Mouse (Mus musculus) megakaryocyte, embryonic 14.5 days (primary cell): ENCODE data around the gene D930048N14Rik. TPM values are rescaled to one million over a fixed set of nuclear protein-coding genes. Genes with fewer than 3 reads are reported as not detected.

Experiments
- H3K27me3 ChIP-seq: replicated peaks from 2 replicates; pipeline ENCODE3; 2012; ENCODE audit warnings: inconsistent platforms
- H3K36me3 ChIP-seq: replicated peaks from 2 replicates; pipeline ENCODE3; 2012; ENCODE audit warnings: low read length, inconsistent platforms, mixed read lengths
- H3K4me1 ChIP-seq: 2 replicates; pipeline ENCODE4 v1.6.1; 2012; ENCODE audit warnings: inconsistent platforms
- H3K4me3 ChIP-seq: replicated peaks from 2 replicates; pipeline ENCODE3; 2012; ENCODE audit warnings: moderate library complexity, mild to moderate bottlenecking, inconsistent platforms
- H3K9me3 ChIP-seq: 2 replicates; pipeline ENCODE4 v1.6.1; 2012; ENCODE audit warnings: inconsistent platforms
- FLI1 ChIP-seq: IDR thresholded peaks from 2 replicates; pipeline ENCODE4 v1.6.1; 2012; ENCODE audit warnings: low read length, inconsistent platforms, mixed read lengths
- GATA1 ChIP-seq: IDR thresholded peaks from 3 replicates; pipeline ENCODE4 v1.6.1; 2012; ENCODE audit warnings: mixed read lengths, low read length, inconsistent platforms, borderline replicate concordance
- polyA plus RNA-seq: library from polyadenylated mRNA; stranded (reverse); fragments of >175 nt; gene quantifications from 2 replicates; pipeline ENCODE4 v1.2.3, GENCODE M21; 2012; ENCODE audit warnings: low replicate concordance; ENCODE audit not compliant: insufficient read depth

Gene D930048N14Rik
- polyA plus RNA-seq, 1 experiment, result not detected

DNA sequence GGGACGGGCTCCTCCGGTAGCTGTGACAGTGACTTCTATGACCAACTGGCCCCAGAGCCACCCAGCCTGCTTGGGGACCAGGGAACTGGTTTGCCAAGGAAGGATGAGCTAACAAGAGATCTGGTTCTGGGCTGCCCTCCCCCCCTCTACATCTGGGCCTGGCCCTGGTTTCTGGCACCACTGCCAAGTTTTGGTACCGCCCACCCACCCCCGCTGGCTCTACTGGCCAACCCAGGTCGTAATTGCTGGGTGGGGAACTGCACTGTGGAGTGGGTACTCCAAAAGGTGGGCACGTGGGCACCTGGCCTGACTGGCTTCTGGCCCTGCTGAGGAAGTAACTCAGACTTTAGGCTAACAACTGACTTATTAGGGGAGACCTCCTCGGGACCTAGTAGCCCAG lies 10.0 kb upstream of the D930048N14Rik start:
- Histone ChIP-seq H3K4me1 (peaks cover 37% of the 10 kb centered on the region), H3K36me3 (peaks cover 11% of the 10 kb centered on the region), H3K9me3 (no peaks in the 10 kb centered on the region), H3K4me3 (no peak overlapping the region), H3K27me3 (peaks cover 15% of the 10 kb centered on the region)
- TF ChIP-seq GATA1 (no peak), FLI1 (no peak)

DNA sequence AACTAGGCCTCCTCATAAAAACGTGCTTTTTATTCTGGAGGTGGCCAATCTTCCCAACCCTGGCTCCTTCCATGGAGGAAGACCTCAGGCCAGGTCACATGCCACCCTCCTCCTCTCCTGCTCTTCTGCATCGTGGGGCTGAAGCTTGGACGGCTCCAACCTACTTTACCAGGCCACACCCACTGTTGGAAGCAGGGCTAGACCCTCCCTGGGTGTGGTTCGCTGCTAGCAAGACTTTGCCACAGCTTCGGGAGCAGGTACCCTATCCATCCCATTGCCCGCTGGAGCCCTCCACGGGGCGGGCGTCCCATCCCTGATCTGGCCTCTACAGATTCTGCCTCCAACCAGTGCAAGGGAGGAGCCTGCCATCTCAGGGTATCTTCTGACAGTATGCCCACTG lies 7.6 kb upstream of the D930048N14Rik start:
- H3K36me3 ChIP-seq, result peaks cover 11% of the 10 kb centered on the region
- H3K27me3 ChIP-seq, result peaks cover 31% of the 10 kb centered on the region
- H3K9me3 ChIP-seq, result no peaks in the 10 kb centered on the region
- H3K4me1 ChIP-seq, result peaks cover 33% of the 10 kb centered on the region
- TF ChIP-seq GATA1, result no peak
- no peak overlapping the region for H3K4me3 ChIP-seq

DNA sequence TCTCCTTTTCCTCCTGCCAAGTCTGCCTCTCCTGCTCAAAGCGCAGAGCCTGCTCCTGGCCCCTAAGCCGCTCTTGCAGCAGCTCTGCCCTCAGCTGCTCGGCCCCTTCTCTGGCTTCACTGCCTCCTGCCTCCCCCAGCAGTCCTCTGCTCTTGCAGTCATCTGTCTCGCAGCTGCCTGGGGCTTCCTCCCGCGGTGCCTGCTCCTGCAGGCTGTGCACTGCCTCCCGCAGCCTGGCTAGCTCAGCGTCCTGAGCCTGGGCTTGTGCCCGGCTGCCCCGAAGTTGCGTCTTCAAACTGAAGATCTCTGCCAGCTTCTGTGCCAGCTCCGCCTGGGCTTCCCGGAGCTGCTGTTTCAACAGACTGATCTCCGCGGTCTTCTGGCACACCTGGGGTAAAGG lies 7.0 kb upstream of the D930048N14Rik start:
- Histone ChIP-seq H3K36me3 (peaks cover 11% of the 10 kb centered on the region), H3K27me3 (peaks cover 37% of the 10 kb centered on the region), H3K4me3 (no peak overlapping the region), H3K9me3 (no peaks in the 10 kb centered on the region), H3K4me1 (peaks cover 34% of the 10 kb centered on the region)
- TF ChIP-seq FLI1 (no peak), GATA1 (no peak)

DNA sequence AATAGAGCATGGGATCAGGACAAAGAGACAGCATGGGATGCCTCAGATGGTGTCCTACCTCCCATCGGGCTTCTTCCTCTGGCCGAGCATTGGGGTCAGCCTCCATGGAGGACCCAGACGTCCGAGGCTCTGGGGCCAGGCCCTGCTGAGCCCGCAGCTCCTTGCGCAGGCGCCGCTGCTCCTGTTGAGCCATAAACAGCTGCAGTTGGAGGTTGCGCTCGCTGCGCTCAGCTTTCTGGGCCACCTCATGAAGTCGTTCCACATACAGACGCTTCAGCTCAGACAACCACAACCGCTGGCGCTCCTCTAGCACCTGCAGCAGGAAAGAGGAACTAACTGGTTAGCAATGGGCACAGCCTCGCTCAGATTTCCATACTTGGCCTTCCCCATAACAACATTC lies 6.5 kb upstream of the D930048N14Rik start:
- no peaks in the 10 kb centered on the region for H3K9me3 ChIP-seq
- TF ChIP-seq FLI1 (no peak), GATA1 (no peak)
- peaks cover 11% of the 10 kb centered on the region for H3K36me3 ChIP-seq
- peaks cover 41% of the 10 kb centered on the region for H3K27me3 ChIP-seq
- H3K4me3 ChIP-seq, result no peak overlapping the region
- H3K4me1 ChIP-seq, result peaks cover 39% of the 10 kb centered on the region

DNA sequence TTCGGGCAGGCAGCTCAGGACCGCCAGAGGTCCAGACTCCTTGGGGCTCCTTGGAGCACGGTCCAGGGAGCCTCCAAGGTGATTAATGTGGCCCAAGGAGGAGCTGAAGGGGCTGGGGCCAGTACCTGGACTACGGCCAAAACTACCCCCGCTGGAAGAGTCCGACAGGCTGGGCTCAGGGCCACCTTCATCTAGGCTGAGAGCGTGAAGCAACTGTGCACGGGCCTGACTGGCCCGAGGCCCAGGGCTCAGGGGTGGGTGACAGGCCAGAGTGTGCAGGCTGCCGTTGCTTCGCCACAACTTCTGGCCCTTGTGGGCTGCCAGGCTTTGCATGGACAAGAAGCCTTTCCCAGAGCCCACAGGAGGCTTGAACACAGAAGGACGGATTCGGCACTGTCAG lies 5.5 kb upstream of the D930048N14Rik start:
- no peaks in the 10 kb centered on the region for H3K9me3 ChIP-seq
- no peak overlapping the region for H3K4me3 ChIP-seq
- H3K27me3 ChIP-seq, result peaks cover 52% of the 10 kb centered on the region
- TF ChIP-seq GATA1, result no peak
- TF ChIP-seq FLI1, result no peak
- H3K4me1 ChIP-seq, result peaks cover 46% of the 10 kb centered on the region
- H3K36me3 ChIP-seq, result peaks cover 11% of the 10 kb centered on the region

DNA sequence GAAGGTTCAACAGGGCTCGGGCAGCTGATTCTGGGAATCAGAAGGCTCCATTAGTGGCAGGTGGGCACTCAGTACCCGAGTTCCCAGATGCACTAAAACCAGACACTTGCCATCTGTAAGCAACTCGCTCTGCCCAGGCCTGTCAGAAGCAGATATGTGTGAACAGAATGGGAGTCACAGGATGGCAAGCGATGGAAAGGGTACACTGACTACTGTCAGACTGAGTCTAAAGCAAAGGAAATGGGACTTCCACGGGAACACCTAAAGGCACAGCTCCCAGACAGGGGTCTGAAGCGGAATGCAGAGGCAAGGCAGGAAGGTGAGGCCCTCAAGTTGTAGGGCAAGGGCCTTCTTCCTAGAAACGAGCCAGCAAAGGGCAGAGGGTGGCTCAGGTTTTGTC lies 4.5 kb upstream of the D930048N14Rik start:
- Histone ChIP-seq H3K27me3 (peaks cover 62% of the 10 kb centered on the region), H3K9me3 (no peaks in the 10 kb centered on the region), H3K4me3 (no peak overlapping the region), H3K4me1 (peaks cover 56% of the 10 kb centered on the region), H3K36me3 (peaks cover 11% of the 10 kb centered on the region)
- TF ChIP-seq FLI1 (no peak), GATA1 (no peak)

DNA sequence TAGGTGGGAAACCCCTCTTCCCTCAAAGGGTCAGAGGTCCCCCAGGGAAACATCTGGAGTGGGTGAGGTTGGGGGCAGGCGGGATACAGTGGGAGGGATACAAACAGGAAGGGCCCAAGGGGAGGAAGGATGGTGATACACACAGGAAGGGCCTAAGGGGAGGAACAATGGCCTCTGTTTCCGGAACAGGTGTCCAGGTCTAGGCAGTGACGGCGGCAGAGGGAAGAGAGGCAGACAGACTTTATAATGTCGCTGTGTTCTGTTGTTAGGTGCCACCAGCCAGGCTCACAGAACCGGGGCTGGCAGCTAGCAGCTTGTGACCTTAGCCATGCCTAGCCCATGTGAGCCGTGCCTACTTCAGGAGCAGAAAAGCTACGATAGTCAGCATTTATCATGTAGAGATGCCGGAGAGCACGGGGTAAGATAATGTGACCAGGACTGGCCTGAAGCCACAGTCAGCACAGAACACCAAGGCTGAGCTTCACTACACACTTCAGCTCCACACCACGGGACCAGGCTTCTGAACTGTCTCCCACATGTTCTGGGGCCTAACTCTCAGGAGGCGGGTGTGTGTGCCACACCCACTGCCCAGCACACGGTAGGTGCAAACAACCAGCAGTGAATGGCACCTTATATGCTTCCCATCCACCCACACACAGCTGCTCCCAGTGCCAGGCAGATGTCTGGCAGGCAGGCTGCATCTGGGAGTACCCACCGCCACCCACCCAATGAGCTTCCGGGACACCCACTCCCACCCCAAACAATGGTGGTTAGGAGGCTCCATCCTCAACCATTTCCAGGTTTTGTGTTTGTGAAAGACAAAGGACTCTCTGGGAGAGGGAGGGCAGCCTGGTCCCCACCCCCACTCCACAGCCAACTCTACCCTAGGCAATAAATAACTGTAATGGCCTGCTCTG lies 3.7 kb upstream of the D930048N14Rik start:
- Histone ChIP-seq H3K27me3 (peaks cover 65% of the 10 kb centered on the region), H3K36me3 (peaks cover 11% of the 10 kb centered on the region), H3K4me1 (peaks cover 56% of the 10 kb centered on the region), H3K4me3 (peak overlapping the region; percentile 44), H3K9me3 (no peaks in the 10 kb centered on the region)
- TF ChIP-seq GATA1 (no peak), FLI1 (no peak)

DNA sequence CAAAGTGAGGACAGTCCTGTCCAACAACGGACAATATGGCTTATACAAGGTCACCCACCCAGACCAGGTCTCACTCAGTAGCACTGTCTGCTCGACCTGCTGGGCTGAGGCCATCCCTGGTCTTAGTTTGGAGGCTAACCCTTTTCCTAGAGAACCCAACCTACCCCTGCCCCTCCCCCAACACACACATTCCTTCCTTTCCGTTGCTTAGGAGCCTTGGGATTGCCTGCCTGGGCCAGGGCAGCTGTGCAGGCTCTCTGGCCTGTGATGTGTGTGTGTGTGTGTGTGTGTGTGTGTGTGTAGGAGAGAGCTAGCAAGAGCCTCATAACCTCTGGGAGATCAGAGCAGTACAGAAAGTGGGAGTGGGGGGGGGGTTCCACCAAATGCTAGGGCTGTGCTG lies 2.2 kb upstream of the D930048N14Rik start:
- Histone ChIP-seq H3K36me3 (peaks cover 10% of the 10 kb centered on the region), H3K4me1 (peaks cover 54% of the 10 kb centered on the region), H3K27me3 (peaks cover 71% of the 10 kb centered on the region), H3K4me3 (no peak overlapping the region), H3K9me3 (peaks cover 7% of the 10 kb centered on the region)
- TF ChIP-seq GATA1 (no peak), FLI1 (no peak)

DNA sequence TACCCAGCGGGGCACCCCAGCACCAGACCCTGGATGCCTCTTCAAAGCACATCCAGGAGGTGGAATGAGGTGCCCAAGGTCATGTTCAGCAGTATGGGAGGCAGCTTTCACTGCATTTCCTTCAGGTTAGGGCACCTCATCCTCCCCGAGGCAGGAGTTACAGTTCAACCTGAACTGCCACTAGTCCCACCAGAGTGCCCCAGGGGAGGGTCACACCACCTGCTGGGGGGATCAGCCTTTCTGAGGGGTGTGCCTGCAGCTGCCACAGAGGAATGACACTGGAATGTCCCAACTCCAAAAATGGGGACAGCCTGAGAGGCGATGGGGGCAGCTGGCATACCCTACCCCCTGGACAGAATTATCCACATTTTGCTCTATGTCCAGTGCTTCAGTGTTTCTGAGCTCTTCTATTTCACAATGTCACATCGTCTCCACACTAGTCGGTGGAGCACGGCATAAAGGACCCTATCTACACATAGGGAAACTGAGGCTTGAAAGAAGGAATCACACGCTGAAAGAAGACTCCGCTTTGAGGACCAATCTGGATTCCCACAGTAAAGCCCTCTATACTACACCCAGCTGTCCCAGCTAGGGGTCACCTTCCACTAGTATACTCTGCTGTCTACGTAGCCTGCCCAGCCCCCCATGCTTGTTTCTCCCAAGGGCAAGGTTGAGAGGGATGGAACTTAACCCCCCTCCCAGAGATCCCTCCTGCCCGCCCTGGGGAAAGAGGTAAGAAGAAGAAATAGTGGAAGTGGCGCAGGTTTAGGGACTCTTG lies 1.5 kb upstream of the D930048N14Rik start:
- peaks cover 70% of the 10 kb centered on the region for H3K27me3 ChIP-seq
- H3K4me3 ChIP-seq, result peak overlapping the region; percentile 94
- H3K4me1 ChIP-seq, result peaks cover 52% of the 10 kb centered on the region
- peaks cover 7% of the 10 kb centered on the region for H3K9me3 ChIP-seq
- TF ChIP-seq GATA1, result no peak
- TF ChIP-seq FLI1, result no peak
- peaks cover 3% of the 10 kb centered on the region for H3K36me3 ChIP-seq

DNA sequence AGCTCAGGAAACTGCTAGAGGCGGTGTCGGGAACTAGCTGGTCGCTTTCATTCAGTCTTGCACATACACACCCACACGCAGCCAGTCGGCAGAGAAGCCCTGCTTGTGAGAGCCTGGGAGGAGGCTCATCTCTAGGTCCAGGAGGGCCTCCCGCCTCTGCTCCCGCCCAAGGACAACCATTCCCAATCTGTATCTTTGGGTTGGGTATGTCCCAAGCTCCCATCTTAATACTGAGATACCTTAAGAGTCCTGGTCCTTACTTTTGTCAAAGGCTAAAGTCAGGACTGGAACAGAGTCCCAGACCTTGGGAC lies 910 bp upstream of the D930048N14Rik start:
- TF ChIP-seq GATA1 (no peak), FLI1 (no peak)
- Histone ChIP-seq H3K27me3 (peaks cover 74% of the 10 kb centered on the region), H3K4me3 (peak overlapping the region; percentile 94), H3K9me3 (peaks cover 7% of the 10 kb centered on the region), H3K4me1 (peaks cover 55% of the 10 kb centered on the region), H3K36me3 (peaks cover 3% of the 10 kb centered on the region)
